Mouse (Mus musculus) cerebellum, adult 2 months (tissue): Measurements from ENCODE around the gene Hmga2. TPM values are rescaled to one million over a fixed set of nuclear protein-coding genes. Genes with fewer than 3 reads are reported as not detected.

Experiments used
- DNase-seq, 2 experiments: peaks; one replicate each; pipeline ENCODE4 v3.0.0; 2021
- H3K27ac ChIP-seq: fragments of 200-500 bp; 2 replicates; pipeline ENCODE4 v1.5.1; 2012; ENCODE audit warnings: low read length, control low read depth, inconsistent platforms; ENCODE audit not compliant: insufficient read depth
- H3K27me3 ChIP-seq: fragments of 200-500 bp; 2 replicates; pipeline ENCODE4 v1.6.1; 2012; ENCODE audit warnings: inconsistent platforms, mild to moderate bottlenecking, low read length, moderate library complexity; ENCODE audit not compliant: control insufficient read depth, insufficient read depth
- H3K4me1 ChIP-seq: fragments of 200-500 bp; 2 replicates; pipeline ENCODE4 v1.6.1; 2011; ENCODE audit warnings: low read length; ENCODE audit not compliant: control insufficient read depth, insufficient read depth
- H3K4me3 ChIP-seq: fragments of 200-500 bp; replicated peaks from 2 replicates; pipeline ENCODE3; 2011; ENCODE audit warnings: mild to moderate bottlenecking, low read depth, low read length, control low read depth; ENCODE audit not compliant: insufficient read depth
- CTCF ChIP-seq: fragments of 200-500 bp; IDR thresholded peaks from 2 replicates; pipeline ENCODE4 v1.5.1; 2011; ENCODE audit warnings: low read depth, mild to moderate bottlenecking, control low read depth, low read length, moderate library complexity, borderline replicate concordance; ENCODE audit not compliant: insufficient read depth
- POLR2A ChIP-seq: fragments of 200-500 bp; IDR thresholded peaks from 2 replicates; pipeline ENCODE4 v1.6.1; 2011; ENCODE audit warnings: low read length, control low read depth, borderline replicate concordance; ENCODE audit not compliant: insufficient read depth
- WGBS: fragments of 180-500 bp; shearing (Covaris S2); methylation state at CpG from one replicate; pipeline ENCODE4 v1.1.7; 2018; 5-methylcytosine and 5-hydroxymethylcytosine counted together
- polyA plus RNA-seq: library from polyadenylated mRNA; depleted of rRNA; stranded (reverse); fragments of >200 nt; gene quantifications from 2 replicates; pipeline ENCODE4 v1.2.3, GENCODE M21; 2012; rRNA removed

The Hmga2 gene
- polyA plus RNA-seq, result 0.05 and 0.06 TPM in 2 replicates

- TF ChIP-seq CTCF, result no peak
- TF ChIP-seq POLR2A, result no peak
- Histone ChIP-seq H3K4me1 (no peaks in the 10 kb centered on the region), H3K4me3 (no peak within 1 kb of the TSS), H3K27ac (no peak within 1 kb of the TSS), H3K27me3 (peaks cover 6% of the 10 kb centered on the region; the same call in 1 of the 2 replicates)
- peak in 1 of 2 experiments; percentile 15 for DNase-seq
- WGBS, result under 1% methylated on average over 88 of the region's 99 CpGs
These were observed at the start of gene Hmga2 for GRCm38 (mm10) chr10:120475601-120476515. Hmga2 (minus strand) TSS chr10:120476469.

GRCm38 (mm10) chr10:120522959-120523358, 46.7 kb upstream of the Hmga2 start:
- TF ChIP-seq POLR2A, result no peak
- no peak for TF ChIP-seq CTCF
- H3K4me1 ChIP-seq, result no peaks in the 10 kb centered on the region
- no peak for DNase-seq

GRCm38 (mm10) chr10:120521912-120522575, 45.8 kb upstream of the Hmga2 start:
- 58% methylated on average over 9 of the region's 9 CpGs for WGBS
- H3K4me1 ChIP-seq, result no peaks in the 10 kb centered on the region
- TF ChIP-seq CTCF (no peak), POLR2A (no peak)
- H3K27me3 ChIP-seq, result no peaks in the 10 kb centered on the region
- H3K4me3 ChIP-seq, result no peak overlapping the region
- no peak for DNase-seq
- H3K27ac ChIP-seq, result no peak overlapping the region

More at GRCm38 (mm10) chr10:120522959-120523358, 46.7 kb upstream of the Hmga2 start:
- H3K4me3 ChIP-seq, result no peak overlapping the region
- no peaks in the 10 kb centered on the region for H3K27me3 ChIP-seq
- WGBS, result 88% methylated on average over 2 of the region's 2 CpGs
- no peak overlapping the region for H3K27ac ChIP-seq

GRCm38 (mm10) chr10:120516311-120516710, 40.0 kb upstream of the Hmga2 start:
- H3K27me3 ChIP-seq, result no peaks in the 10 kb centered on the region; the same call in 1 of the 2 replicates
- no peaks in the 10 kb centered on the region for H3K4me1 ChIP-seq
- no peak for DNase-seq
- TF ChIP-seq CTCF (no peak), POLR2A (no peak)
- no peak overlapping the region for H3K27ac ChIP-seq
- no peak overlapping the region for H3K4me3 ChIP-seq
- 28% methylated on average over 8 of the region's 8 CpGs for WGBS

GRCm38 (mm10) chr10:120513721-120514120, 37.5 kb upstream of the Hmga2 start:
- no peaks in the 10 kb centered on the region; the same call in 1 of the 2 replicates for H3K27me3 ChIP-seq
- no peaks in the 10 kb centered on the region for H3K4me1 ChIP-seq
- H3K27ac ChIP-seq, result no peak overlapping the region
- TF ChIP-seq CTCF (no peak), POLR2A (no peak)
- no peak overlapping the region for H3K4me3 ChIP-seq
- 77% methylated on average over 9 of the region's 9 CpGs for WGBS
- no peak for DNase-seq

- H3K4me3 ChIP-seq, result no peak overlapping the region
- DNase-seq, result no peak
- TF ChIP-seq CTCF (no peak), POLR2A (no peak)
- no peaks in the 10 kb centered on the region; the same call in 1 of the 2 replicates for H3K27me3 ChIP-seq
- H3K27ac ChIP-seq, result no peak overlapping the region
- no peaks in the 10 kb centered on the region for H3K4me1 ChIP-seq
- WGBS, result 38% methylated on average over 4 of the region's 4 CpGs
These were observed 36.7 kb upstream of the Hmga2 start for GRCm38 (mm10) chr10:120512946-120513345.

GRCm38 (mm10) chr10:120512121-120512520, 35.9 kb upstream of the Hmga2 start:
- Histone ChIP-seq H3K4me3 (no peak overlapping the region), H3K4me1 (no peaks in the 10 kb centered on the region), H3K27me3 (no peaks in the 10 kb centered on the region; the same call in 1 of the 2 replicates), H3K27ac (no peak overlapping the region)
- TF ChIP-seq POLR2A (no peak), CTCF (no peak)
- WGBS, result 91% methylated on average over 8 of the region's 8 CpGs
- no peak for DNase-seq
